Mouse (Mus musculus) neural tube, embryonic 11.5 days (tissue): ENCODE measurements at regions not wholly inside any gene's neighbourhood (a gene's known extent, or its start where the extent isn't known, plus 50 kb on each side); places are given as distances from the start of the nearest gene placed in this dataset.
A peak's percentile ranks its signal among the peaks of the same experiment; 100 is the strongest.

Experiments used
- ATAC-seq: fragments of 200-750 bp; cut with Nextera tagmentation; 2 replicates; pipeline ENCODE4 v1.8.0; 2017; ENCODE audit warnings: moderate number of reproducible peaks, mild to moderate bottlenecking, moderate TSS enrichment, moderate library complexity; ENCODE audit not compliant: insufficient read depth, low FRiP score, low TSS enrichment
- DNase-seq: peaks from one replicate; pipeline ENCODE4 v3.0.0-alpha.2; 2015; ENCODE audit warnings: low spot score
- H3K27ac ChIP-seq: fragments of 300-500 bp; sonication (generic); 2 replicates; pipeline ENCODE4 v1.5.1; 2014; ENCODE audit warnings: low read depth, mild to moderate bottlenecking, low read length
- H3K27me3 ChIP-seq: fragments of 300-500 bp; sonication (generic); 2 replicates; pipeline ENCODE4 v1.6.1; 2014; ENCODE audit warnings: mild to moderate bottlenecking, low read length, mixed read lengths; ENCODE audit not compliant: control insufficient read depth, insufficient read depth
- H3K36me3 ChIP-seq: fragments of 300-500 bp; sonication (generic); 2 replicates; pipeline ENCODE4 v1.6.1; 2014; ENCODE audit warnings: mild to moderate bottlenecking, low read length, moderate library complexity, mixed read lengths; ENCODE audit not compliant: control insufficient read depth, insufficient read depth
- H3K4me1 ChIP-seq: fragments of 300-500 bp; sonication (generic); 2 replicates; pipeline ENCODE4 v1.6.1; 2014; ENCODE audit warnings: low read length, mixed read lengths; ENCODE audit not compliant: control insufficient read depth, insufficient read depth
- H3K4me2 ChIP-seq: fragments of 300-500 bp; sonication (generic); 2 replicates; pipeline ENCODE4 v1.6.1; 2014; ENCODE audit warnings: low read depth, mild to moderate bottlenecking, moderate library complexity
- H3K4me3 ChIP-seq: fragments of 300-500 bp; sonication (generic); 2 replicates; pipeline ENCODE4 v1.5.1; 2014; ENCODE audit warnings: low read depth, low read length
- H3K9ac ChIP-seq: fragments of 300-500 bp; sonication (generic); 2 replicates; pipeline ENCODE4 v1.6.1; 2014; ENCODE audit warnings: mild to moderate bottlenecking, low read length
- H3K9me3 ChIP-seq: fragments of 300-500 bp; sonication (generic); 2 replicates; pipeline ENCODE4 v1.6.1; 2016; ENCODE audit warnings: low read length; ENCODE audit not compliant: control insufficient read depth
- WGBS: fragments of 180-500 bp; shearing (Covaris S2); extraction: QIAGEN DNeasy Blood & Tissue Kit; methylation state at CpG from one replicate; pipeline ENCODE4 v1.1.7; 2014; 5-methylcytosine and 5-hydroxymethylcytosine counted together

DNA sequence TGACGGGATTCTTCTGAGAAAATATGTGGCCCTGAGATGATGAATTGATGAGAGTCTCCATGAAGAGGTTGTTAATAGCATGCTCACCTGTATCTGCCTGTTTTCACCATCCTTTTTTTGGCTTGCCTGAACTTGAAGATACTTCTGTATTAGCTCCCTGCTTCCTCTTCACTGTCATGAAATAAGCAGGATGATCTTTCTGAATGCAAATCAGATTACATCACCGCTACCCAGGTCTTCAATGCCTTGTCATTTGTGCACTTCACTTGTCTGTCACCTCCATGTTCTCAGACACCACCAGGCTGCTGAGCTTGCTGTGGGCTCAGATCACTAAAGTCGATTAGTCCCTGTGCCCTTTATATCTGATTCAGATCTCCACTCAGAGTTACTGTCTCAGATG lies 146.2 kb upstream of the Nrp1 start:
- H3K9me3 ChIP-seq, result no peaks in the 10 kb centered on the region
- DNase-seq (no peak), ATAC-seq (no peak)
- H3K4me1 ChIP-seq, result no peaks in the 10 kb centered on the region
- H3K9ac ChIP-seq, result no peak overlapping the region
- no peak overlapping the region for H3K4me2 ChIP-seq
- 82% methylated on average over 3 of the region's 3 CpGs for WGBS
- H3K4me3 ChIP-seq, result no peak overlapping the region
- H3K27ac ChIP-seq, result no peak overlapping the region
- H3K36me3 ChIP-seq, result no peaks in the 10 kb centered on the region
- H3K27me3 ChIP-seq, result no peaks in the 10 kb centered on the region

DNA sequence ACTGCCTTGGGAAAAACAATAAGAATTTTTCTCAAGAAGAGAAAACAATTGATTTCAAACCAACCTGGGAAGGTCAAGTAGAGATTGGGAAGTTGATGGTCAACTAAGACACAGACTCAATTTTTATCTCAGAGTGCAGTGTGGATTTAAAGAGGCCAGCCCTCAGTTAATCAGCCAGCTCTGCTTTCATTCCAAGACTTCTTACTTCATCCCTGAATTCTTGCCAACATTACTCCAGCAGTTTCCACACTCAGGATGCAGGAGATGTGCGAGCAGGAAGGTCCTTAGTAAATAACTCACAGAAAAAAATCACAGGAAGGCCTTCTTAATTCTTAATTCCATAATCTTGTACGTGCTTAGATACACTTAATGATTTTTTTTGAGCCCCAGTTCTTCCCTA lies 144.1 kb upstream of the Nrp1 start:
- no peak for DNase-seq
- no peak for ATAC-seq
- Histone ChIP-seq H3K9ac (no peak overlapping the region), H3K9me3 (no peaks in the 10 kb centered on the region), H3K4me1 (no peaks in the 10 kb centered on the region), H3K4me3 (no peak overlapping the region), H3K27me3 (no peaks in the 10 kb centered on the region), H3K27ac (no peak overlapping the region), H3K36me3 (no peaks in the 10 kb centered on the region), H3K4me2 (no peak overlapping the region)
- WGBS, result 81% methylated on average over 2 of the region's 2 CpGs

DNA sequence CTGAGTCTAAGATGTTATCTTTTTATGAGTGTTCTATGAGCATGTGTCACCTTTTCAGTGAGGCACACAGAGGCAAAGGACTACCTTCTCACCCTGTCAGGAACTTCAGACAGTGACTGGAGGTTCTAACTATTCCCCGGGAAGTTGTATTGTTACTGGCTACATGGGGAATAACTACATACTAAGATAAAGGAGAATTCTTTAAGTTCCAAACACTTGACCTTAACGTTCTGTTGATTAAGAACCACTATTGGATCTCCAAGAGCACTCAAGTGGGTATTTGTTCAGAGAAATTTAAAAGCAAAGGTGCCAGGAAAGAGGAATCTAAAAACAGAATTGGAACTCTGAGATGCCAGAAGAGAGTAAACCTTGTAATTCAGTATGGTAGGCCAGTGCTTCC lies 139.5 kb upstream of the Nrp1 start:
- H3K9ac ChIP-seq, result no peak overlapping the region
- ATAC-seq, result no peak
- no peak overlapping the region for H3K4me3 ChIP-seq
- DNase-seq, result no peak
- H3K4me2 ChIP-seq, result no peak overlapping the region
- 83% methylated on average over 2 of the region's 2 CpGs for WGBS
- no peaks in the 10 kb centered on the region for H3K27me3 ChIP-seq
- H3K27ac ChIP-seq, result no peak overlapping the region
- no peaks in the 10 kb centered on the region for H3K4me1 ChIP-seq
- no peaks in the 10 kb centered on the region for H3K9me3 ChIP-seq
- H3K36me3 ChIP-seq, result no peaks in the 10 kb centered on the region

DNA sequence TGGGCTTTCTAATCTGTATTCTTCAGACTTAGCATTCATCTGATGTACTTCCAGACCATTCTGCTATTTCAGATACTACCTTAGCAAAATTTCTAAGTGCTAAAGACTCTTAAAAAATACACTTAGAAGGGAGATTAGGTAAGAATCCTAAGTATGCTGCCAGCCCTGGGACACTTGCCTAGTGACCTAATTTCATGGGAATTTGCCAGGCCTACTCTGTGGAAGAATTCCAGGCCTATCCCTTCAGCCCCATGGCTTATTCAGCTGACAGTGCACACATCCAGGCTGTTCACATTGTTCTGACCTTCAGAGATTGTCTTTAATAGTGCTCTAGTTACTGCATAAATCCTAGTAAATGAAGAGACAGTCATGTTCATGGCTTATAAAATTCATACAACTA lies 138.9 kb upstream of the Nrp1 start:
- Histone ChIP-seq H3K36me3 (no peaks in the 10 kb centered on the region), H3K4me3 (no peak overlapping the region), H3K27ac (no peak overlapping the region), H3K9ac (no peak overlapping the region), H3K27me3 (no peaks in the 10 kb centered on the region), H3K4me1 (no peaks in the 10 kb centered on the region), H3K9me3 (no peaks in the 10 kb centered on the region), H3K4me2 (no peak overlapping the region)
- no peak for DNase-seq
- ATAC-seq, result no peak

DNA sequence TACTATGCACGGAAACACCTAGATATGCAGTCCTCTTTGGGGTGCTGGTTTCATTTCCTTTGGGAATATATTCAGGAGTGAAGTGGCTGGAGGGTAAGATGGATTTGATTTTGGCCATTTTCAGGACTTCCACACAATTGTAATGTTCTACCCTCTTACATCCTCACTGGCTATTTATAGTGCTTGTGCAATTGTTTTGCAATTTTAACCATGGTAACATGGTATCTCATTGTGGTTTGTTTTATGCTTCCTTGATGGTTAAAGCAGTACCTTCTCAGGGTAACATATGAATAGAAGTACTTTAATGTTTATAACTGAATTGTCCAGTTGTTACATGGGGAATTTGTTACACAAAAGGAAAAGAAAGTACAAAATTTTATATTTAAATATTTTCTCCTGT lies 135.3 kb upstream of the Nrp1 start:
- Histone ChIP-seq H3K4me1 (no peaks in the 10 kb centered on the region), H3K4me3 (no peak overlapping the region), H3K4me2 (no peak overlapping the region), H3K27ac (no peak overlapping the region), H3K36me3 (no peaks in the 10 kb centered on the region), H3K9me3 (no peaks in the 10 kb centered on the region), H3K9ac (no peak overlapping the region), H3K27me3 (no peaks in the 10 kb centered on the region)
- ATAC-seq, result no peak
- DNase-seq, result no peak
- WGBS, result 92% methylated on average over 1 of the region's 1 CpGs

DNA sequence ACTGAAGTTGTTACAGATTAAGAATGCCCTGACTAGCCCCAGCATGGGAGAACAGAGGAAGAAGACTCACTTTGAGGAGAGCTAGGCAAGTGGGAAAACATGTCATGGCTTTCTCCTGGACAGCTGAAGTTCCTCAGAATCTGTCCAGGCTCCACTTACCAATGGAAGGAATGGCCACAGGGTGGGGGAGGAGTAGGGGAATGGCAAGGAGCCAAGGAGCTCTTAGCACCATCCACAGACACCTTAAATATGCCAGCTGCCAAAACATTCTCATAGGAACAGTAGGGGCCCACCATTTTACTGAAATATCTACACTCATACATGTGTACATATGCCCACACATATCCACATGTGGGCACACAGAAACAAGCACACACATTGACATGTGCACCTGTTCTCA lies 134.9 kb upstream of the Nrp1 start:
- Histone ChIP-seq H3K4me1 (no peaks in the 10 kb centered on the region), H3K4me3 (no peak overlapping the region), H3K27me3 (no peaks in the 10 kb centered on the region), H3K27ac (no peak overlapping the region), H3K9me3 (no peaks in the 10 kb centered on the region), H3K9ac (no peak overlapping the region), H3K4me2 (no peak overlapping the region), H3K36me3 (no peaks in the 10 kb centered on the region)
- ATAC-seq (no peak), DNase-seq (peak; percentile 15)

DNA sequence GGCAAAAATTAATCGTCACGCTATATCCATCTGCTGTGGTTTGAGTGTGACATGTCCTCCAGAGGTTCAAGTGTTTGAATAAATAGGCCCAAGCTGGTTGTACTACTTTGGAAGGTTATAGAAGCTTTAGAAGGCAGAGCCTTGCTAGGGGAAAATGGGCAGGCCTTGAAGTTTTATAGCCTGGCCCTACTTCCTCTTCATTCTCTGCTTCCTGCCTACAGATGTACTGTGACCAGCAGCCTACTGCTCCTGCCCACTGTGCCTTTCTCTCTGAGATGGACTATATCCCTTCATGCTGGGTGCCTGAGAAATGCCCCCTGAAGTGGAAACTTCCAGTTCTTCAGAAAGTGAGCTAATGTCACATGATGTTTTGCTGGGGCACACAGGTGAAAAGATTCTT lies 133.3 kb upstream of the Nrp1 start:
- Histone ChIP-seq H3K27ac (no peak overlapping the region), H3K27me3 (no peaks in the 10 kb centered on the region), H3K9ac (no peak overlapping the region), H3K4me3 (no peak overlapping the region), H3K4me1 (no peaks in the 10 kb centered on the region), H3K9me3 (no peaks in the 10 kb centered on the region), H3K36me3 (no peaks in the 10 kb centered on the region), H3K4me2 (no peak overlapping the region)
- no peak for ATAC-seq
- 95% methylated on average over 2 of the region's 2 CpGs for WGBS
- DNase-seq, result no peak

DNA sequence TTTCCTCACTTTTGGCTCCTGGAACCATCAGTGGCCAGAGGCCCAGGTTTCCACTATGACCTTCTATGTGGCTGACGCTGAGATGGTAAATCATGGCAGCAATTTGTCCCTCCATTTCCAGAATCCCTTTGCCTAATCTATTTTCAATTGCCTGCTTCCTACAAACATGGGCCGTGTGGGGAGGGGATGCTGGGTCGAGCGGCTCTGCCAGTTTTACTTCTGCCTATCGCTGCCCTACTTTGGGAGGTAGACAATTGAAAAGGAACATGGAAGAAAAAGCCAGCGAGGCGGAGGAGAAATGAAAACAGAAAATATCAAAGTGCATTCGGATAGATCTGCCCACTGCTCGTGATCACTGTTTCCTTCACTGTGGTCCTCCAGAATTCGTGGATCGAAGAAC lies 123.3 kb upstream of the Nrp1 start:
- Histone ChIP-seq H3K4me3 (no peak overlapping the region), H3K4me1 (no peaks in the 10 kb centered on the region), H3K9me3 (no peaks in the 10 kb centered on the region), H3K27me3 (no peaks in the 10 kb centered on the region), H3K27ac (no peak overlapping the region), H3K4me2 (no peak overlapping the region), H3K9ac (no peak overlapping the region), H3K36me3 (no peaks in the 10 kb centered on the region)
- 65% methylated on average over 11 of the region's 11 CpGs for WGBS
- ATAC-seq (no peak), DNase-seq (no peak)

DNA sequence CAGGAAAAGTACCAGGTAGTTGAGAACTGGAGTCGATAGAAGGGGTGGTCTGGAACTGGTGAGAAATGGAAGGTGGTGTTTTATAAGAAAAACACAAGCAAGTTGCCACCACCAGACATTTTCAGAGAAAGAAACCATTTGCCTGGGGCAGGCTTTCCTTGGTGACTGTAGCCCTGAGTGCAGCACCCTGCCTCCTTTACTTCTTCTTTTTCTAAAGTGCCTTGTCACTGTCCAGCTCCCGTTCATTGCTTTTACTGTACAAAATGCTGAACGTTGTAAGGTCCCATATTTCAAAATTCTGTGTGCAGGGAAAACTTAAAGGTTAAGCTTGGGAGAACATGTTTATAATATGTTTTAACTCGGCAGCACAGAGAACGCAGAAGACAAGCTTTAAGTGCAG lies 122.9 kb upstream of the Nrp1 start:
- Histone ChIP-seq H3K4me2 (no peak overlapping the region), H3K9ac (no peak overlapping the region), H3K27me3 (no peaks in the 10 kb centered on the region), H3K27ac (no peak overlapping the region), H3K4me3 (no peak overlapping the region), H3K36me3 (no peaks in the 10 kb centered on the region), H3K4me1 (no peaks in the 10 kb centered on the region), H3K9me3 (no peaks in the 10 kb centered on the region)
- ATAC-seq (no peak), DNase-seq (no peak)
- 74% methylated on average over 5 of the region's 5 CpGs for WGBS

DNA sequence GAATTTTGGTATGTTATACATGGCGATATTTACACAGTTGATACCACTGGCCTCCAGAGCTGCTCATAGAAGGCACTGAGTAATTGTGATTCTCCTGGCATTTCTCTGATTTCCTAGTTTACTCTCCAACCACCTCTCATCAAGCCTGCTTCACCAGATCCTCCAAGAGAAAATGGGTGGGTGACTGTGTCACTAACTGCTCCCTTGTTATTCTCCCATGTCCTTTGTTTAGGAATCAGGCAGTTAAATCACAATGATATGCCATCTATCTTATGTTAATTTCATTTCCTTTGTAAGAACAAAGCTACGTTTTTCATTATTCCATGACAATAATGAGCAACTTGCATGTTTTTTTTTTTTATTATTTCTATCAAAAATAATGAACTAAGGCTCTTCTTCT lies 122.3 kb upstream of the Nrp1 start:
- Histone ChIP-seq H3K4me1 (no peaks in the 10 kb centered on the region), H3K9ac (no peak overlapping the region), H3K36me3 (no peaks in the 10 kb centered on the region), H3K27me3 (no peaks in the 10 kb centered on the region), H3K27ac (no peak overlapping the region), H3K4me2 (no peak overlapping the region), H3K4me3 (no peak overlapping the region), H3K9me3 (no peaks in the 10 kb centered on the region)
- DNase-seq (no peak), ATAC-seq (no peak)
- WGBS, result 76% methylated on average over 2 of the region's 2 CpGs
